Mouse (Mus musculus): ENCODE data around the gene Lcn2.

Gene Lcn2

DNA sequence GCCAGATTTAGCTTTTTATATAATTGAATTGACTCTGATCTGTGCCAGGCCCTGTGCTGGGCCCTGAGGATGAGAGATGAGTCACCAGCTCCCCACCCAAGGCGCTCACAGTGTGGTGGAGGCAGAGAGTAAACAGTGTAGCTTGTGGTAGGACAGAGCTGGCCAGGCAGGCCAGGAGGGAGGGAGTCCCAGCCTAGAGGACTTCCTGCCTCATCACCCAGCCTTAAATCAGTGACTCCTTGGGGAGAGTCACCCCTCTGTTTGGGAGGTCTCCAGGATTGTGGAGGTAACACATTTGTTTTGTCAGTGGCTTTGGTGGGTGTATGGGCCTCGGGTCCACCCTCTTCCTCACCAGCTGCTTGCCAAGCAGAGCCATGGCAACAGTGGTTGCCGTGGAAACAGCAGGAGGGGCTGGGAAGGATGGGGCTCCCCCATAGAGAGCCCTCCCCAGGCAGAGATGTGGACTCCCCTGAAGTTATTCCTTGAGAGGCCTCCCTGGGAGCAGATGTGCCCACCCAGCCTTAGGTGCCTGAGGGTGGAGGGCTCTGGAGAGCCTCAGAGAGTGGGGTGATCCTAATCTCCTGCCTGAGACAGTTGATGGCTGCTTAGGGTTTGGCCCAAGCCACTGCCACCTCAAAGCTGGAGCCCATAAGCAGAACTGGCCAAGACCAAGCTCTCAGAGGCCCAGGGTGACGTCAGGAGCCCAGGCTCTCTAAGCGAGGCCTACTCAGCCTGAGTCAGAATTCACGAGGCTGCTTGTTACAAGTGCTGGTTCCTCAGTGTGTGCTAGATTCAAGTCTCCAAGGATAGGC lies 45.3 kb downstream of the Lcn2 start:
- no peak for DNase-seq (ENCODE audit: low read depth)

DNA sequence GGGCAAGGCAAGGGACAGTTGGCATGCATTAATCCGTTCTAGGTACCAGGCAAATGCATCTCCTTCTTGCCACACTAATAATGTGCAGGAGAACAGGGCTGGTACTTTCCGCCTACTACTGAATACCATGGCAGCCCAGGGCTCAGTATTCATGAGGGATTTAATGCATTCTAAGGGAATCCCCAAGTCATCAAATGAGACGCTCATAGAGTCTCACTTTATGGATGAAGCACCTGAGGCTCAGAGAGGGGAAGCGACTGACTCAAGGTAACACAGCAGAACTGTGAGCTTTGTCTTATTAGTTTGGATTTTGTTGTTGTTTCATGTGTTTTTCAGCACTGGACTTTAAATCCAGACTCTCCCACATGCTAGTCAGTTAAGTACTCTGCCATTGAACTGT lies 46.0 kb downstream of the Lcn2 start:
- DNase-seq (ENCODE audit: low read depth) = no peak

DNA sequence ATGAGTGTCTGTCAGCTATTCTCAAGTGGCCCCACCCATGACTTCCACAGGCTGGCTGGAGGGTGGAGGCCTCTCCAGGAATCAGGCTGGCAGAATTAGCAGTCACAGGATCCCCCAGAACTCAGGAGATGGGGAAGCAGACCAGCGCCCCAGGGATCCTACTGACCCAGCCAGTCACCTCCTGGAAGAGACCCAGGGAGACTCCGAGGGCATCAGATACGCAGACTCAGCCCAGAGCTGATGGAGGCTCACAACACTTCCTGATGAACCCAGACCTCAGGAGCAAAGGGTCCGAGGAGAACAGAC lies 46.5 kb downstream of the Lcn2 start:
- DNase-seq (ENCODE audit: low read depth) = no peak

- no peak for DNase-seq (ENCODE audit: low read depth)
These were observed 47.0 kb downstream of the Lcn2 start for GRCm38 (mm10) chr2:32340836-32341633.

DNA sequence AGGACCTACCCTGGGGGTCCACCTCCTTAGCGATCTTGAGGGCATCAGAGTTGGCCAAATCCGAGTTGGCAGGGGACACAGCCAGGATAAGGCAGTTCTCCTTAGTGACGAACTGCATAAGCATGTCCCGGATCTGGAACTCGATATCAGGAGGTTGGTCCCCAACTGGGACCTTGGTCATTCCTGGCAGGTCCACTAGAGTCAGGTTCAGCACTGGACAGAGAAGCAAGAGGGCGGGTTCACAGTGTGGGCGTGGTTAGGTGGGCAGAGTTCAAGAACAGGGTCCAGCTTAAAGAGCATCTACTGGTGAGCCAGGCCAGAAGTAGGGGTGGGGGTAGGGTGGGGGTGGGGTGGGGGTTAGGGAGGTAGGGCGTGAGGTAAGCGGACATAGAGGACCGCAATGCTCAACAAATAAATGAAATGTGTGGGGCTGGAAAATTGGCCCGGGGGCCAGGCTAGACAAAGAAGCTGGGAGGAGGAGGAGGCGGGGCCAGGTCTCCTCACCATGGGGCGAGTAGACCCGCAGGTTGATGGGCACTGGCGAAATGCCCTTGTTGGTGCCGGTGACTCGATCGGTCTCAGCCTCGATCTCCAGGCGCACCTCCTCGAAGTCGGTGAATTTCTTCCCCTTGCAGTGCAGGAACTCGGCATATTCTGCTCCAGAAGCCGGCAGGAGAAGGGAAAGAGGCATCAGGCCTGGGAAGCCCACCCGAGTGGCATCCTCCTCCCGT lies 48.0 kb downstream of the Lcn2 start:
- DNase-seq (ENCODE audit: low read depth) = no peak

DNA sequence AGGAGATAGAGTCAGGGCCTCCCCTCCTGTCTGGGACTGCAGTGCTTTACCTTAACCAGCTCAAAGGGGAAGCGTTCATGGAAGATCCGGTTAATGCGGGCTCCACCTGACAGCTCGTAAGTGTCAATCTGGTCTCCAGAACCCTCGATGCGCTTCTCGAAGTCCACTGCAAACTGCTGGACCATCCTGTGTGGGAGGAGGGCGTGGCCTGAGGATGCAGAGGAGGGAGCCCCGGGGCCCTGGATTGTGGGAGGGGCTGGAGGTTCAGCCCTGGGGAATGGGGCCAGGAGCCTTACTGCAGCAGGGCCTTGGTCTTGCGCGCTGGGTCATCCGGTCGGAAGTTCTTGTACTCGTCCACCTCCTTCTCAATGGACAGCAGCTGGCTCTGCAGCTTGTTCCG lies 52.2 kb downstream of the Lcn2 start:
- no peak for DNase-seq (ENCODE audit: low read depth)

Data from c-Kit-positive CD71-negative TER-119-negative erythroid progenitor cells, embryonic 14.5 days (primary cell).